Mouse (Mus musculus): ENCODE measurements around the gene Arhgef10l.

- no peak for TF ChIP-seq CTCF (IDR thresholded peaks at IDR 0.05; ENCODE audit: insufficient read depth, low read depth, low read length)
- no peak for TF ChIP-seq POLR2A (IDR thresholded peaks at IDR 0.05; ENCODE audit: insufficient read depth, low read depth, low read length)
These were observed 17.8 kb upstream of the Arhgef10l start for GRCm38 (mm10) chr4:140683608-140684007.
